Mouse (Mus musculus) right cerebral cortex, postnatal 14 days (tissue): ENCODE data around the gene Nostrin.
A peak's percentile ranks its signal among the peaks of the same experiment; 100 is the strongest.

Source experiments
- DNase-seq: peaks from one replicate; pipeline ENCODE4 v3.0.0; 2022

Nostrin gene

GRCm38 (mm10) chr2:69205185-69205584 is 69.6 kb downstream of the Nostrin start:
- no peak for DNase-seq

DNA sequence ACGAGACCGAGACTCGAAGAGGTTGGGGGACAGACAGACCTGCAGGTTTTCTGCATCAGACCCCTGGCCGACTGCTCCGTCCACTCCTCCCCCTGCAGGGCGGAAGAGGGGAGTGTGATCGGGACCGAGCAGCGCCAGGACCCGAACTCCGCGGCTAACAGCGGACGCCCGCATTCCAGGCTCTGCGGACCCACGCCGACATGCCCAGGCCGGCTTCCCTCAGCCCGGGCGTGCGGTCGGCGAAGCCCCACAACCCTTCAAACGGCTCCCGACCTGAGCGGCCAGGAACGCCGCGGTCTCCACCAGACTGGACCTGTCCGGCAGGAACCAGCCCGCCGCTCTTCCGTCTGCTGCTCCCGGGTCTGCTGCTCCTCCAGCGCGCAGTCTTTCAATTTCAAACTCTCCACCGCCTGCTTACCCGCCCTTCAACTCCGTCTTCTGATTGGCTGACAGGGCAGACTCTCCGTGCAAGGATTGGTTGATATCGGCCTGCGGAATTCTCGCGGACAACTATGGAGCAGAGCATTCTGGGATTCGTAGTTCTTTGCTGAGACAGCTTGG is 70.3 kb downstream of the Nostrin start, which contains the start of gene Spc25:
Gene Spc25 (minus strand): TSS at position 404 of the 561 bp plus-strand sequence.
- DNase-seq, result peak; percentile 82

GRCm38 (mm10) chr2:69206523-69206922 is 70.9 kb downstream of the Nostrin start:
- DNase-seq, result no peak

DNA sequence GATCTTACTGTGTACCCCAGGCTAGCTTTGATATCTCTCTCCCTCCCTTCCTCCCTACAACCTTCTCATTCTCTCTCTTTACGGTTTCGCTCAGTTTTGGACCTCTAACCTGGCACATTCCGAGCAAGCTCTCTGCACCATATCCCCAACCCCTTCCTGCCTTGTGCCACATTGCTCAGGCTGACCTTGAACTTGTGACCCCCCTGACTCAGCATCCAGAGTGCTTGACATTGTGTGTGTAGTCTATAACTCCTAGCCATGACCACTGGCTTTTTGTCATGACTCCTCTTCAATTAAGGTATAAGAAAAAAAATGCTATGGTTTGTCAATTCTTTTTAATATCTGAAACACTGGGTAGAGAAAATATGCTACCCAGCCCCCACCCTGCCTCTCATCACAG is 74.1 kb downstream of the Nostrin start:
- no peak for DNase-seq

- no peak for DNase-seq
Observed at GRCm38 (mm10) chr2:69210773-69211172, 75.2 kb downstream of the Nostrin start, which contains the start of gene G6pc2. Gene G6pc2, plus strand, starts transcription at chr2:69211073.

GRCm38 (mm10) chr2:69212652-69213051 is 77.1 kb downstream of the Nostrin start:
- DNase-seq, result no peak

DNA sequence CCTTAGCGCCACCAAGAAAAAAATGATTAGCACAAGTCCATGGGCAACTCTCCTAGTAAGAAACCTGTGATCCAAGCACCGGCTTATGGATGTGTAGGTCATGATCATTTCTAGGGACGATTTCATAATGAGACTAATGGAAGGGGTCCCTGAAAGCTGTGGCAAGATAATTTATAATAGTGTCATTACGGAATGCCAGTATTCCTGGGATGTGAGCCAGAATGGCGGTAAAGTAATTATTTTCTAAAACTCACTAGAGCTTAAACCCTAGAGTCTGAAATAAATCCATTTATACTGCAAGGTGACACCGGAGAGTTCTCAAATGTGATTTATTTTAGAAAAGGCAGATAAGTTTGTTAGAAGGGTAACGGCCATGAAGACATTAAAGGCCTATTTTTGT is 79.6 kb downstream of the Nostrin start:
- DNase-seq, result no peak

GRCm38 (mm10) chr2:69221868-69222416 is 86.3 kb downstream of the Nostrin start:
- DNase-seq, result no peak

DNA sequence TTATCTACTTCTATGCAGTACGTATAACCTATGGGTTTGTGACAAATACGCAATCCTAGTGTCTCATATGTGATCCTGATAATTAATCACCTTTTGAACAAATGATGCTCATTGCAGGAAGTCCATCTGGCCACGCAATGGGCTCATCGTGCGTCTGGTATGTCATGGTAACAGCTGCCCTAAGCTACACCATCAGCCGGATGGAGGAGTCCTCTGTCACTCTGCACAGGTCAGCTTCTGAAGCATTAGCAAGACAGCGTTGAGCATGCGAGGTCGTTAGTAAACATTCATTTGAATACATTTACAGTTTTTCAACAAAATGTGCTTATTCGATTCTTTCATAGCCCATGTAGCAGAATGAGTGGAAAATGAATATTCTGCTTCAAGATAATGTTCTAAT is 87.2 kb downstream of the Nostrin start:
- no peak for DNase-seq

- DNase-seq, result no peak
Observed at GRCm38 (mm10) chr2:69224724-69225123, 89.1 kb downstream of the Nostrin start.

DNA sequence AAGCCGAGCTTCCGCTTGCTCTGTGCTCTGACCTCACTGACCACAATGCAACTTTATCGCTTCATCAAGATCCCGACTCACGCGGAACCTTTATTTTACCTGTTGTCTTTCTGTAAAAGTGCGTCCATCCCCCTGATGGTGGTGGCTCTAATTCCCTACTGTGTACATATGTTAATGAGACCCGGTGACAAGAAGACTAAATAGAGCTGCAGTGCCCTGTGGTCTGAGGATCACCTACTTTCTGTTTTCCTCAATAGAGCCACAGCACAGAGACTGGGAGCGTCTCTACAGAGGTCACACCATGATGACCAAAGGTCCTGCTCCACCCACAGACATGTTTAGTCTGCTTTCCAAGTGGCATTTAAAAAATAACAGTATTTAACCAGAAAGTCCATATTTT is 91.3 kb downstream of the Nostrin start:
- no peak for DNase-seq

DNA sequence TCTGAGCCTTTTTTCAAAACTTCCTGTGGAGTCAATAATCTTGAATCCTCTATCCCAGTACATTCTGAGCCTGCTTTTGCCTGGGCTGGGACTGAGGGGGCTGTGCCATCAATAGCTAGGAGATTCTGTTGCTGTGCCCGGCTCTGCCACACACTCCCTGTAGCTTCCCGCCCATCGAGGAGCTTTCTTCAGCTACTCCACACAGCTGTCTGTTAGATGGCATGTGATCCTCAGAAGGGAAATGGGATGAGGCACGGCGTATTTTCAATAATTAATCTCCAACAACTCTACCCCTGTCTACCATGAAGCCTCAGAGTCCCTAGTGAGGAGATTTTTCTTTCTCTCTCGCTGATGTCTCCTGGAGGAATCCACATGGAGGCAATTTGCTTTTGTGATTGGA is 93.0 kb downstream of the Nostrin start:
- DNase-seq, result no peak

DNA sequence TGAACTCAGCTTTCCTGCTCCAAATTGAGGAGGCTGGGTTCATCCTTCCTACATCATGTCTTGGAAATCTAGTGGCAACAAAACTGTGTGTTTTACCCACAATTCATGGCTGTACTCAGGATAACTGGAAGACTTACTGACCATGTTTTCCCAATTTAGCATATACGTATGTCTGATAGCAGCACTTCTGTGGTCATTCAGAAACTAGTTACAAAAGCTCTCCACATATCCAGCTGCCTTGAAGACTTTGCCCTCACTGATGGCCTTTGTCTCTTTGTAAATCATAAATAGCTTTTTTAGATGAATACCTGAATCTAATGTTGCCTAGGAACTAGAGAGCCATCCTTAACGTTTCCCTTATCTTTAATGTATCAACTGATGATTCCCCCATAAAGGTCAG is 94.5 kb downstream of the Nostrin start:
- DNase-seq, result no peak

GRCm38 (mm10) chr2:69232101-69232500 is 96.5 kb downstream of the Nostrin start:
- no peak for DNase-seq

- no peak for DNase-seq
Observed at GRCm38 (mm10) chr2:69234976-69235678, 99.5 kb downstream of the Nostrin start.
